Mouse (Mus musculus) CH12.LX (cell line): Measurements from ENCODE around the gene Mcam.

ENCODE experiments used
- CTCF ChIP-seq, 2 experiments: IDR thresholded peaks in 1 of 2; conservative IDR thresholded peaks in 1 of 2; 2 replicates each; pipeline ENCODE4 v1.5.1; 2011 to 2012; ENCODE audit warnings: low read depth in 2 of 2, low read length in 2 of 2, improper control_type of control experiment in 1 of 2, inconsistent platforms in 1 of 2, mild to moderate bottlenecking in 1 of 2, moderate library complexity in 1 of 2
- MAZ ChIP-seq: IDR thresholded peaks from 2 replicates; pipeline ENCODE4 v1.6.1; 2012; ENCODE audit warnings: low read depth, mild to moderate bottlenecking, inconsistent platforms, low read length, improper control_type of control experiment, moderate library complexity
- MYC ChIP-seq: IDR thresholded peaks from 2 replicates; pipeline ENCODE4 v1.6.1; 2011; ENCODE audit warnings: low read depth, mild to moderate bottlenecking, improper control_type of control experiment, low read length
- TBP ChIP-seq: conservative IDR thresholded peaks from 2 replicates; pipeline ENCODE4 v1.6.1; 2011; ENCODE audit warnings: low read depth, low read length, improper control_type of control experiment

DNA sequence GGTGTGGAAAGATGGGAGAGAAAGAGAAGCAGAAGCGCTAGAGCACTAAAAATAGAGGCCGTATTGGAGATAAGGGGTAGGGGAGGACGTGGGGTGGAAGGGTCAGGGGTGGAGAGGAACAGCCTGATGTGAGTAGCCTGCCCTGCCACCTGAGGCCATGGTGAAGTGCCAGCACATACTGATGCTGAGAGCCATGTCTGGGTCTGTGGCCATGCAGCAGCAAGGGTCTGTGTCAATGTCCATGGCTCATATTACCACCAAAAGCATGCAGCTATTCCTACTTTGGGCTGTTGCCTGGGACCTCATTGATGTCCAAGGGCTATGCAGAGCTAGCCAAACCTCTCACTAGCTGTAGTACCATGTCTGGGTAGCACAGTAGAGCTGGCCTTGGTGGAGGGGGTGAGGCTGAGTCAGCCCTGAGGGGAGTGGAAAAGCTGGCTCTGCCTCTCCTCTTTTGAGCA lies 36.5 kb downstream of the Mcam start:
- TF ChIP-seq MAZ (no peak), CTCF (conservative IDR thresholded peaks at IDR 0.05 in 1 of 2, IDR thresholded peaks at IDR 0.05 in 1 of 2; ENCODE audit: low read depth in 2 of 2, low read length in 2 of 2) (no peak), TBP (no peak), MYC (no peak)
